Mouse (Mus musculus) embryonic fibroblast, embryonic 13.5 days (primary cell): ENCODE measurements at regions not wholly inside any gene's neighbourhood (a gene's known extent, or its start where the extent isn't known, plus 50 kb on each side); places are given as distances from the start of the nearest gene placed in this dataset.

Source experiments
- H3K27ac ChIP-seq: 2 replicates; pipeline ENCODE4 v1.5.1; 2012; ENCODE audit warnings: low read length, control low read depth, inconsistent platforms; ENCODE audit not compliant: insufficient read depth
- H3K4me1 ChIP-seq: 2 replicates; pipeline ENCODE4 v1.6.1; 2011; ENCODE audit warnings: low read length; ENCODE audit not compliant: control insufficient read depth, insufficient read depth
- H3K4me3 ChIP-seq: 2 replicates; pipeline ENCODE4 v1.5.1; 2011; ENCODE audit warnings: mild to moderate bottlenecking, control low read depth, low read length; ENCODE audit not compliant: insufficient read depth
- CTCF ChIP-seq: IDR thresholded peaks from 2 replicates; pipeline ENCODE4 v1.5.1; 2011; ENCODE audit warnings: mild to moderate bottlenecking, control low read depth, low read length, moderate library complexity, borderline replicate concordance; ENCODE audit not compliant: insufficient read depth
- POLR2A ChIP-seq: IDR thresholded peaks from 2 replicates; pipeline ENCODE4 v1.6.1; 2011; ENCODE audit warnings: low read depth, mild to moderate bottlenecking, control low read depth, low read length, moderate library complexity

- no peak for TF ChIP-seq POLR2A
- TF ChIP-seq CTCF: no peak
- no peak overlapping the region for H3K4me3 ChIP-seq
- H3K4me1 ChIP-seq: peaks cover 3% of the 10 kb centered on the region; the same call in 1 of the 2 replicates
- H3K27ac ChIP-seq: peak overlapping the region; percentile 47; the same call in 1 of the 2 replicates
Observed at GRCm38 (mm10) chr16:15238449-15238848, 78.8 kb upstream of the Gm21897 start.

- peaks cover 14% of the 10 kb centered on the region for H3K4me1 ChIP-seq
- no peak overlapping the region for H3K4me3 ChIP-seq
- no peak for TF ChIP-seq CTCF
- TF ChIP-seq POLR2A: no peak
- H3K27ac ChIP-seq: peak overlapping the region; percentile 100
Observed at GRCm38 (mm10) chr16:15250186-15250585, 67.1 kb upstream of the Gm21897 start.

- TF ChIP-seq POLR2A (no peak), CTCF (no peak)
- peak overlapping the region; percentile 100 for H3K27ac ChIP-seq
- H3K4me1 ChIP-seq: peaks cover 14% of the 10 kb centered on the region
- H3K4me3 ChIP-seq: no peak overlapping the region
Observed at GRCm38 (mm10) chr16:15251686-15252085, 65.6 kb upstream of the Gm21897 start.

GRCm38 (mm10) chr16:15252666-15253347, 64.5 kb upstream of the Gm21897 start:
- H3K27ac ChIP-seq: peak overlapping the region; percentile 88
- H3K4me1 ChIP-seq: peaks cover 14% of the 10 kb centered on the region
- no peak overlapping the region for H3K4me3 ChIP-seq
- TF ChIP-seq POLR2A (no peak), CTCF (no peak)

GRCm38 (mm10) chr16:15253348-15253693, 63.9 kb upstream of the Gm21897 start:
- Histone ChIP-seq H3K4me1 (peaks cover 14% of the 10 kb centered on the region), H3K27ac (peak overlapping the region; percentile 88), H3K4me3 (no peak overlapping the region)
- TF ChIP-seq POLR2A: no peak
- TF ChIP-seq CTCF: no peak

- Histone ChIP-seq H3K4me3 (no peak overlapping the region), H3K27ac (peak overlapping the region; percentile 84; the same call in 1 of the 2 replicates), H3K4me1 (peaks cover 14% of the 10 kb centered on the region)
- TF ChIP-seq POLR2A: no peak
- no peak for TF ChIP-seq CTCF
Observed at GRCm38 (mm10) chr16:15254669-15255068, 62.6 kb upstream of the Gm21897 start.

- no peaks in the 10 kb centered on the region for H3K4me1 ChIP-seq
- no peak for TF ChIP-seq POLR2A
- no peak for TF ChIP-seq CTCF
- H3K4me3 ChIP-seq: no peak overlapping the region
- H3K27ac ChIP-seq: no peak overlapping the region
Observed at GRCm38 (mm10) chr16:15259474-15259873, 57.8 kb upstream of the Gm21897 start.

- Histone ChIP-seq H3K27ac (no peak overlapping the region), H3K4me3 (no peak overlapping the region), H3K4me1 (no peaks in the 10 kb centered on the region)
- no peak for TF ChIP-seq CTCF
- no peak for TF ChIP-seq POLR2A
Observed at GRCm38 (mm10) chr16:15260069-15260468, 57.2 kb upstream of the Gm21897 start.
